Mouse (Mus musculus) C2C12 (cell line): Measurements from ENCODE around the gene Nos3.

Source experiments
- CTCF ChIP-seq: IDR thresholded peaks from one replicate; pipeline ENCODE4 v1.5.1; 2011; ENCODE audit not compliant: control insufficient read depth, insufficient read depth, insufficient read length
- MAX ChIP-seq: IDR thresholded peaks from one replicate; pipeline ENCODE4 v1.6.1; 2011; ENCODE audit warnings: mild to moderate bottlenecking, control low read depth
- MYOD1 ChIP-seq: IDR thresholded peaks from one replicate; pipeline ENCODE4 v1.6.1; 2011; ENCODE audit warnings: low read depth; ENCODE audit not compliant: control insufficient read depth, insufficient read length
- MYOG ChIP-seq: IDR thresholded peaks from one replicate; pipeline ENCODE4 v1.6.1; 2011; ENCODE audit not compliant: control insufficient read depth, insufficient read length; ENCODE audit errors: extremely low read depth
- USF1 ChIP-seq: IDR thresholded peaks from one replicate; pipeline ENCODE4 v1.6.1; 2011; ENCODE audit warnings: low read depth, mild to moderate bottlenecking, control low read depth, moderate library complexity

GRCm38 (mm10) chr5:24413042-24413693, 48.6 kb downstream of the Nos3 start, which contains the start of gene Asic3:
- TF ChIP-seq CTCF (no peak), USF1 (no peak), MYOG (no peak), MAX (no peak), MYOD1 (no peak)
